Mouse (Mus musculus): ENCODE measurements around the gene Ank3.

GRCm38 (mm10) chr10:69832241-69832640, 433.7 kb downstream of the Ank3 start:
- TF ChIP-seq CTCF (IDR thresholded peaks at IDR 0.05; ENCODE audit: low read depth) (no peak), EP300 (IDR thresholded peaks at IDR 0.05; ENCODE audit: low read depth) (no peak)

Measured in liver, postnatal 0 days (tissue).